In the genomic region with DNA sequence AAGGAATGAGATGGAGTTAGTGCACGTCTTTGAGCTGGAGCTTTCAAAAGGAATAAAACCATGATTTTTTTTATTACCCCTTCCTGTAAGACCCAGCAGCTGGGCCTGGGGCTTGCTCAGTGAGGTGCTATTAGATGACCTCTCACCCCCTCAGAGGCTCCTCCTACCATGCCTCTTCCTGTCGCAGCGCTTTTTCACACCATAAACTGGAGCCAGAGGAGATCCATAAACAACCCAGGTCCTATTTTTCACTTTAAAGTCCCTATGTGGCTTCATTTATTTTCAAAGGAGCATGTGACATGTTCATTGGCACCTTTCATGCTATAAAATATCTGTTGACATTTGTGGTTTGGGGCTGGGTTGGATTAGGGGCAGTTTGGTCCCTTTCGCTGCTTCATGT, we compare ENCODE assay signal across 24 mouse cellular contexts.
DNase-seq lines count a peak whose midpoint lies in the region; ATAC-seq lines count a peak whose summit lies in the region.
"Had no signal": no experiment of that assay in that cellular context is flagged by ENCODE, and none has a peak within 500 bp of the region (broad histone marks: within the 10 kb centered on the region; RNA-seq: fewer than 3 reads in every experiment).

No protein-coding gene starts in this region.

- WGBS in limb, embryonic 12.5 days = 16% methylated on average over 4 of the region's 4 CpGs

- H3K4me2 ChIP-seq in limb, embryonic 12.5 days = no peak overlapping the region
- H3K4me2 ChIP-seq: embryonic facial prominence, embryonic 12.5 days; embryonic facial prominence, embryonic 15.5 days; heart, embryonic 13.5 days; hindbrain, embryonic 12.5 days; hindbrain, embryonic 15.5 days had no signal

- H3K36me3 ChIP-seq in limb, embryonic 12.5 days = no peaks in the 10 kb centered on the region
- H3K36me3 ChIP-seq: embryonic facial prominence, embryonic 12.5 days; embryonic facial prominence, embryonic 15.5 days; heart, embryonic 10.5 days; heart, embryonic 13.5 days; hindbrain, embryonic 12.5 days; hindbrain, embryonic 15.5 days had no signal

- H3K4me1 ChIP-seq in limb, embryonic 12.5 days (replicated peaks) = peaks cover 41% of the 10 kb centered on the region
- H3K4me1 ChIP-seq: embryonic facial prominence, embryonic 15.5 days; heart, embryonic 10.5 days; heart, embryonic 13.5 days; hindbrain, embryonic 15.5 days had no signal

- DNase-seq in forelimb bud, embryonic 11.5 days (ENCODE audit: low read depth, low spot score) = peak; percentile 63
- DNase-seq in hindlimb bud, embryonic 11.5 days (ENCODE audit: extremely low spot score, low read depth, low spot score) = peak; percentile 39
- no peak for DNase-seq in right cerebral cortex, postnatal 36 days (ENCODE audit: low spot score in 2 of 2)
- no peak for DNase-seq in urinary bladder, postnatal 4 days (ENCODE audit: low spot score in 2 of 2)
- no peak for DNase-seq in liver
- DNase-seq: adrenal gland, adult 2 months; adrenal gland, postnatal 14 days; cerebellum, adult 11 months; cerebellum, adult 2 months; cerebellum, adult 9-11 months; cerebellum, postnatal 25 days; forebrain, postnatal 0 days; gastrocnemius, postnatal 25 days; heart, adult 2 months; heart, postnatal 14 days had no signal

- H3K9me3 ChIP-seq in limb, embryonic 12.5 days = no peaks in the 10 kb centered on the region
- H3K9me3 ChIP-seq: embryonic facial prominence, embryonic 12.5 days; embryonic facial prominence, embryonic 15.5 days; heart, embryonic 10.5 days; heart, embryonic 13.5 days; hindbrain, embryonic 12.5 days; hindbrain, embryonic 15.5 days had no signal

- H3K27ac ChIP-seq in limb, embryonic 12.5 days = peak overlapping the region; percentile 60
- H3K27ac ChIP-seq: embryonic facial prominence, embryonic 12.5 days; embryonic facial prominence, embryonic 15.5 days; heart, adult 2 months; heart, embryonic 10.5 days; heart, embryonic 13.5 days; hindbrain, embryonic 12.5 days; hindbrain, embryonic 15.5 days had no signal

- H3K9ac ChIP-seq in limb, embryonic 12.5 days (replicated peaks) = no peak overlapping the region
- H3K9ac ChIP-seq: embryonic facial prominence, embryonic 12.5 days; embryonic facial prominence, embryonic 15.5 days; forebrain, postnatal 0 days; heart, embryonic 13.5 days; hindbrain, embryonic 12.5 days; hindbrain, embryonic 15.5 days had no signal

- ATAC-seq in limb, embryonic 12.5 days (ENCODE audit: insufficient number of reproducible peaks, insufficient read depth, low FRiP score, low TSS enrichment, low read depth) = peak; percentile 82; the same call in 1 of the 2 replicates
- ATAC-seq: CD4-positive, CD25-positive, alpha-beta regulatory T cell, adult 4 months; forebrain, embryonic 14.5 days; forebrain, postnatal 0 days had no signal

- H3K27me3 ChIP-seq in limb, embryonic 12.5 days = no peaks in the 10 kb centered on the region
- H3K27me3 ChIP-seq: embryonic facial prominence, embryonic 12.5 days; embryonic facial prominence, embryonic 15.5 days; heart, embryonic 13.5 days; hindbrain, embryonic 12.5 days; hindbrain, embryonic 15.5 days had no signal

- H3K4me3 ChIP-seq in limb, embryonic 12.5 days (replicated peaks) = no peak overlapping the region
- H3K4me3 ChIP-seq: embryonic facial prominence, embryonic 12.5 days; embryonic facial prominence, embryonic 15.5 days; heart, adult 2 months; heart, embryonic 10.5 days; heart, embryonic 13.5 days; hindbrain, embryonic 12.5 days; hindbrain, embryonic 15.5 days had no signal

Comparison
In these comparisons a context has a peak if more than half of its experiments do, and no peak if none do; other contexts are left out.
1. DNase-seq: peak in forelimb bud, embryonic 11.5 days (single experiment) and hindlimb bud, embryonic 11.5 days (single experiment); none in right cerebral cortex, postnatal 36 days (0 of 2), urinary bladder, postnatal 4 days (0 of 2) and liver (single experiment).